Mouse (Mus musculus): ENCODE results near the gene Rufy1. TPM values are rescaled to one million over a fixed set of nuclear protein-coding genes. Genes with fewer than 3 reads are reported as not detected.
A peak's percentile ranks its signal among the peaks of the same experiment; 100 is the strongest.

Rufy1 gene
- polyA plus RNA-seq, 1 experiment from 2014 or later: 19.6 TPM

DNA sequence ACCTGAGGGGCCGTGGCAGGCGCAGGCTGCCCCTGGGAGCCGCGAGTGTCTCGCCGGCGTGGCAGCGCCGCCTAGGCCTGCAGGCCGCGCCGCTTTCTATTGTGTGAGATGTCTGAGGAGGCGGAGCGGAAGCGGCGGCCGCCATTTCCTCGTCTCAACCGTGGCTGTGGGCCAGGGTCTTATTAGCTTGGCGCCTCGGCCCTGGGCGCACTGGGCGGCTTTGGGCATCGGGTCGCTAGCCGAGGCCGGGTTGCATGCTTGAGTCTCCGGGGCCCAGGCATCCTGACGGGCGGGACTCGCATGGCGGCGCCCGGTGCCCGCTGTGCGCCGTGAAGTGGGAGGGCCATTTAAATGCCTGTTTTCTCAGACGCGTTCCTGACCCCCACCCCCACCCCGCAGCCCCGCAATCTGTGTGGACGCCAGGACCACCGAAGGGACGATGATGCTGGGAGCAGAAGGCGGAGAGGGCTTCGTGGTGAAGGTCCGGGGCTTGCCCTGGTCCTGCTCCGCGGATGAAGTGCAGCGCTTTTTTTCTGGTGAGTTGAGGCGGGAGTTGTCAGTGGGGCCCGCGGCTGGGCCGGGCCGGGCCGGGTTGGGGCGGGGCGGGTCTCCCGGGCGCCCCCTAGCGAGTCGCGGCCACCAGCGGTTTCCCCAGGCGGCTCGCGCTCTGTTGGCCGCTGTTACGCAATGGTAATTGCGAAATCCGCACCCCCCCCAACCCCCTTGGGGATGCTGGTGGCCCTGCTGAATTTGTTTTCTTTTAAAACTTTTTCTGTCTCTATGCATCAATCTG is 52.8 kb downstream of the Rufy1 start:
- WGBS: under 1% methylated on average over 71 of the region's 71 CpGs
- Histone ChIP-seq H3K36me3 (peaks cover 26% of the 10 kb centered on the region), H3K4me2 (peak overlapping the region; percentile 92), H3K9me3 (replicated peaks) (no peaks in the 10 kb centered on the region), H3K4me3 (peak overlapping the region; percentile 83), H3K27me3 (replicated peaks) (no peaks in the 10 kb centered on the region), H3K9ac (peak overlapping the region; percentile 94), H3K27ac (ENCODE audit: poor library complexity, severe bottlenecking) (peak overlapping the region; percentile 98), H3K4me1 (replicated peaks) (peaks cover 11% of the 10 kb centered on the region)
- ATAC-seq (ENCODE audit: insufficient number of reproducible peaks, low FRiP score): peak; percentile 77

DNA sequence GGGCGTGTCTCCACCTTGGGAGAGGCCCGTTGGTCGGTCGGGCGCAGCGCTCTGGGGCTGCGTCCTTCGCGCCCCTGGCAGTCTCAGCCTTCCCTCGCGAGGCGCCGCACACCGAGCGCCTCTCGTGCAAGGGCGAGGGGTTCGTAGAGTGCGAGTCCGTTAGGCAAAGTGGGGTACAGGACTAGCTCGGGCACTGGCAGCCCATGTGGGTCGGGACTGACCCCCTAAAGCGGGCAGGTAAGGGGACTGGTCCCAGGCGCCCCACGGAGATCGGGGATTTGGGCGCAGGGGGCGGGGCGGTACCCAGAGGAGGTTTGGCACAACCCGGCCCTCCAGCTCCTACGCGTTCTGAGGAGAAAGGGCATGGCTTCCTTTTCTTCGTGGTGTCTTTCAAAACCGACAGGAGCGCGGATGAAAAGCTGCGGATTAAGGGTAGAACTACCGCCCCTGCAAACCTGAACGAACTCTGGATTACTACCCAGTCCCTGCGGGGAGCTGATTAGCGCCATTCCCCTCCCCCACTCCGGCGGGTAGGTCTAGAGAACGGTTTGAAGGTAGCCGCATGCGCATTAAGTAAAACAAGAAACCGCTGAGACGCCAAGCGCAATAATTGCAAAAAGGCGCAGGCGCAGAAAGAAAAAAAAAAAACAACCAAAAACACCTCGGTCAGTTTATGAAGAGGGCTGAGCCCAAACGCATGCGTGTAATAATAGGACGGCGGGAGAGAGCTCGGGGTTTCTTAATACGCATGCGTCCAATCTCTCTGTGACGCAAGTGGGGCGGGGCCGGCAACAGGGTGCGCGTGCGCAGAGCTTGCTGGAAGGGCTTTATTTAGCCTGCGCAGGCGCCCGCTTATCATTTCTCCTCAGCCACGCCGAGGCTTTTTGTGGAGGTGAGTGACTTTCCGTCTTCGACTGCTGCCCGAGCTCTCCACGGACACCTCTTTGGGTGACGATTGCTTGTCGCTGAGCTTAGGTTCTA is 53.7 kb downstream of the Rufy1 start, which contains the start of gene Hnrnph1:
Gene Hnrnph1 (plus strand): TSS at position 80 of the 981 bp plus-strand sequence.
- H3K4me2 ChIP-seq: peak within 1 kb of the TSS; percentile 92
- H3K36me3 ChIP-seq: peaks cover 17% of the 10 kb centered on the region
- H3K9ac ChIP-seq: peak within 1 kb of the TSS; percentile 94
- peak; percentile 93 for ATAC-seq (ENCODE audit: insufficient number of reproducible peaks, low FRiP score)
- H3K9me3 ChIP-seq (replicated peaks): no peaks in the 10 kb centered on the region
- H3K27me3 ChIP-seq (replicated peaks): no peaks in the 10 kb centered on the region
- H3K4me1 ChIP-seq (replicated peaks): peaks cover 11% of the 10 kb centered on the region
- H3K27ac ChIP-seq (ENCODE audit: poor library complexity, severe bottlenecking): peak within 1 kb of the TSS; percentile 98
- peak within 1 kb of the TSS; percentile 83 for H3K4me3 ChIP-seq
- WGBS: under 1% methylated on average over 76 of the region's 76 CpGs

- WGBS: 26% methylated on average over 10 of the region's 10 CpGs
- no peak for ATAC-seq (ENCODE audit: insufficient number of reproducible peaks, low FRiP score)
- H3K36me3 ChIP-seq: peaks cover 13% of the 10 kb centered on the region
Observed at GRCm38 (mm10) chr11:50376156-50376790, 54.7 kb downstream of the Rufy1 start.

GRCm38 (mm10) chr11:50375421-50375820 is 55.5 kb downstream of the Rufy1 start:
- H3K4me3 ChIP-seq: no peak overlapping the region
- no peak overlapping the region for H3K9ac ChIP-seq
- peaks cover 12% of the 10 kb centered on the region for H3K36me3 ChIP-seq
- no peaks in the 10 kb centered on the region for H3K27me3 ChIP-seq (replicated peaks)
- no peak overlapping the region for H3K4me2 ChIP-seq
- WGBS: 84% methylated on average over 5 of the region's 5 CpGs
- peaks cover 13% of the 10 kb centered on the region for H3K4me1 ChIP-seq (replicated peaks)
- H3K9me3 ChIP-seq (replicated peaks): no peaks in the 10 kb centered on the region
- no peak for ATAC-seq (ENCODE audit: insufficient number of reproducible peaks, low FRiP score)
- no peak overlapping the region for H3K27ac ChIP-seq (ENCODE audit: poor library complexity, severe bottlenecking)

More at GRCm38 (mm10) chr11:50376156-50376790, 54.7 kb downstream of the Rufy1 start:
- no peaks in the 10 kb centered on the region for H3K9me3 ChIP-seq (replicated peaks)
- H3K4me1 ChIP-seq (replicated peaks): peaks cover 10% of the 10 kb centered on the region
- H3K4me2 ChIP-seq: peak overlapping the region; percentile 90
- no peaks in the 10 kb centered on the region for H3K27me3 ChIP-seq (replicated peaks)
- peak overlapping the region; percentile 83 for H3K4me3 ChIP-seq
- peak overlapping the region; percentile 98 for H3K27ac ChIP-seq (ENCODE audit: poor library complexity, severe bottlenecking)
- peak overlapping the region; percentile 87 for H3K9ac ChIP-seq

DNA sequence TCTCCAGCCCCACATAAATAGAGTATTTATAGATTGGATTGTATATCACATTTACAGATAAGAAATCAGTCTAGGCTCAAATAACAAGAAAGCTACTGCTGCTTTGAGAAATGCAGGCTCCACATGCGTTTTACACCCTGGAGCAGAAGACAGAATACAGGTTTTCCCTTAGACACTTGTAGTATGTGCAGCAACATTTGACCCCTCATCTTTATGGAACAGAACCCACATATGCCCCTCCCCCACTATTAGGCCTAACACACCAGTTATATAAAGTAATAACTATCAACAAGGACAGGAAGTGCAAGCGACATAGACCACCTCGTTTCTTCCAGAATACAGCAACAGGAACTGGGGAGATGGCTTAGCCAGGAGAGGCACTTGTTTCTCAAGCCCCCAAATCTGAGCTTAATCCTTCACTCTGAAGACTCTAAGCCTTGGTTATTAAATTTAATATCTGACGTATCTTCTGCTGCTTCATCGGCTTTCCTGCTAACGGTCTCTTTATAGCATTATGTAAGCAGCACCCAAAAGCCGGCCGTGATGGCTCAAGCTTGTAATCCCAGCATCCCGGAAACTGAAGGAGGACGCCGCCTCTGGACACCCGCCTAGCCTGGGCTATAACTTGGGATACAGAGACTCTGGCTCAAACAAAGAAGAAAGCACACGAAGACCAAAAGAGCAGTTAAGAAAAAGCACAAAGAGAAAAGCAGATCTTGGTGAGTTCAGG is 56.5 kb downstream of the Rufy1 start:
- Histone ChIP-seq H3K4me3 (no peak overlapping the region), H3K4me2 (no peak overlapping the region), H3K9ac (no peak overlapping the region), H3K36me3 (peaks cover 8% of the 10 kb centered on the region; the same call in 1 of the 2 replicates), H3K27ac (ENCODE audit: poor library complexity, severe bottlenecking) (no peak overlapping the region), H3K9me3 (replicated peaks) (no peaks in the 10 kb centered on the region), H3K27me3 (replicated peaks) (no peaks in the 10 kb centered on the region), H3K4me1 (replicated peaks) (peaks cover 10% of the 10 kb centered on the region)
- ATAC-seq (ENCODE audit: insufficient number of reproducible peaks, low FRiP score): no peak
- 89% methylated on average over 13 of the region's 13 CpGs for WGBS

DNA sequence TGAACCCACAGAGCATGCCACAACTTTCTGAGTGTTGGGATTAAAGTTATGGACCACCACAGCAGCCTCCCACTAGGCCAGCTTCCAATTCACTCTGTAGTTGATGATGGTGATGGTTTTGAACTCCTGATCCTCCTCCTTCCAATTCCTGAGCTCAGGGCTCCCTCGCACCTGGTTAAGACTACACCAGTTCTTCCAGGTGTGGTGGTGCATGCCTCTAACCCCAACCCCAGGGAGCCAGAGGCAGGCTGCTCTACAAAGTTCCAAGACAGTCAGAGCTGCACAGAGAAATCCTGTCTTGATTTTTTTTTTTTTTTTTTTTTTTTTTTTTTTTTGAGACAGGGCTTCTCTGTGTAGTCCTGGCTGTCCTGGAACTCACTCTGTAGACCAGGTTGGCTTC is 57.3 kb downstream of the Rufy1 start:
- H3K9me3 ChIP-seq (replicated peaks): no peaks in the 10 kb centered on the region
- H3K9ac ChIP-seq: no peak overlapping the region
- H3K36me3 ChIP-seq: 0 out of 2 replicates have a peak, but pooled peaks cover under 1% of the 10 kb centered on the region
- WGBS: 100% methylated on average over 1 of the region's 1 CpGs
- no peak for ATAC-seq (ENCODE audit: insufficient number of reproducible peaks, low FRiP score)
- no peak overlapping the region for H3K27ac ChIP-seq (ENCODE audit: poor library complexity, severe bottlenecking)
- no peak overlapping the region for H3K4me3 ChIP-seq
- no peak overlapping the region for H3K4me2 ChIP-seq
- H3K27me3 ChIP-seq (replicated peaks): no peaks in the 10 kb centered on the region
- peaks cover 10% of the 10 kb centered on the region for H3K4me1 ChIP-seq (replicated peaks)

GRCm38 (mm10) chr11:50373086-50373485 is 57.8 kb downstream of the Rufy1 start:
- Histone ChIP-seq H3K27me3 (replicated peaks) (no peaks in the 10 kb centered on the region), H3K4me2 (no peak overlapping the region), H3K9me3 (replicated peaks) (no peaks in the 10 kb centered on the region), H3K27ac (ENCODE audit: poor library complexity, severe bottlenecking) (no peak overlapping the region), H3K36me3 (no peaks in the 10 kb centered on the region), H3K4me3 (no peak overlapping the region), H3K9ac (no peak overlapping the region), H3K4me1 (replicated peaks) (peaks cover 10% of the 10 kb centered on the region)
- ATAC-seq (ENCODE audit: insufficient number of reproducible peaks, low FRiP score): no peak

DNA sequence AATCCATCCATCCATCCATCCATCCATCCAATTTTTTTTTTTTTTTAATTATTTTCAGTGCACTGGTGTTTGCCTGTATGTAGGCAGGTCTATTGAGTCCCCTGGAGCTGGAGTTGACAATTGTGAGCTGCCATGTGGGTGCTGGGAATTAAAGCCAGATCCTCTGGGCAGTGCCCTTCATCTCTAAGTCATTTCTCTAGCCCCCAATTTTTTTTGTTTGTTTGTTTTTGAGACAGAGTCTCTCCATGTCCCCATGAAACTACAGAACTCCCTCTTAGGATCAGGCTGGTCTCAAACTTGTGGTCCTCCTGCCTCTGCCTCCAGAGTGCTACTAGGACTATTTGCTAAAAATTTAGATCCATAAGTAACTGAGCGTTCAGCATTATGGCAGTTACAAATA is 59.0 kb downstream of the Rufy1 start:
- Histone ChIP-seq H3K4me3 (no peak overlapping the region), H3K4me2 (peak overlapping the region; percentile 68)

GRCm38 (mm10) chr11:50371399-50371841 is 59.5 kb downstream of the Rufy1 start:
- no peak for ATAC-seq (ENCODE audit: insufficient number of reproducible peaks, low FRiP score)
- Histone ChIP-seq H3K36me3 (no peaks in the 10 kb centered on the region), H3K4me3 (peak overlapping the region; percentile 40), H3K27ac (ENCODE audit: poor library complexity, severe bottlenecking) (no peak overlapping the region), H3K4me2 (peak overlapping the region; percentile 68), H3K27me3 (replicated peaks) (0 out of 2 replicates have a peak, but pooled peaks cover 7% of the 10 kb centered on the region), H3K4me1 (replicated peaks) (peaks cover 9% of the 10 kb centered on the region), H3K9me3 (replicated peaks) (no peaks in the 10 kb centered on the region), H3K9ac (peak overlapping the region; percentile 63)
- WGBS: 1% methylated on average over 18 of the region's 18 CpGs

More for the DNA sequence above, 59.0 kb downstream of the Rufy1 start:
- Histone ChIP-seq H3K9ac (no peak overlapping the region), H3K27ac (ENCODE audit: poor library complexity, severe bottlenecking) (no peak overlapping the region), H3K27me3 (replicated peaks) (0 out of 2 replicates have a peak, but pooled peaks cover 3% of the 10 kb centered on the region), H3K4me1 (replicated peaks) (peaks cover 10% of the 10 kb centered on the region), H3K36me3 (no peaks in the 10 kb centered on the region), H3K9me3 (replicated peaks) (no peaks in the 10 kb centered on the region)
- no peak for ATAC-seq (ENCODE audit: insufficient number of reproducible peaks, low FRiP score)
- 100% methylated on average over 1 of the region's 1 CpGs for WGBS

DNA sequence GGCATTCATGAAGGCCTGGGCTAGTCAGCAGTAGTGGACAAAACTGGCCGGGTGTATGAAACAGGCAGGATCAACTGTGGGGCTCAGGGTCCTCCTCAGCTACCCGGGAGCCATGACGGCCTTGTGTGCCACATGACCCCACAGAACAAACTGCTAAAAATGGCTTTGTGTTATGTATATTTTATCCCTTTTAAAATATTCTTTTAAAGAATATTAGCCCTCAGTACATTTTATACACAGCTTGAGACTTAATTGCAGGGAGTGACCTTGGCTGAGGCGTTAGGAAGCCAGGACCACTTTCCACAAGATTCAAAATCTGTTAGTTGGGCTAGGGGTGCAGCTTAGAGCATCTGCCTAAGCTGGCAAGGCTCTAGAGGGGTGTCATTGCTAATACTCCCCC is 60.0 kb downstream of the Rufy1 start:
- 62% methylated on average over 4 of the region's 4 CpGs for WGBS
- H3K4me2 ChIP-seq: peak overlapping the region; percentile 68
- H3K9me3 ChIP-seq (replicated peaks): no peaks in the 10 kb centered on the region
- no peak overlapping the region for H3K4me3 ChIP-seq
- H3K27ac ChIP-seq (ENCODE audit: poor library complexity, severe bottlenecking): no peak overlapping the region
- H3K4me1 ChIP-seq (replicated peaks): 0 out of 2 replicates have a peak, but pooled peaks cover 5% of the 10 kb centered on the region
- 0 out of 2 replicates have a peak, but pooled peaks cover 7% of the 10 kb centered on the region for H3K27me3 ChIP-seq (replicated peaks)
- H3K9ac ChIP-seq: no peak overlapping the region
- no peak for ATAC-seq (ENCODE audit: insufficient number of reproducible peaks, low FRiP score)
- no peaks in the 10 kb centered on the region for H3K36me3 ChIP-seq
